Mouse (Mus musculus) left cerebral cortex, postnatal 10 days (tissue): ENCODE data around the gene Sp8. TPM values are rescaled to one million over a fixed set of nuclear protein-coding genes. Genes with fewer than 3 reads are reported as not detected.

ENCODE experiments used
- DNase-seq, 2 experiments: peaks; one replicate each; pipeline ENCODE4 v3.0.0; 2021 to 2022; ENCODE audit warnings: low spot score in 2 of 2, mixed read lengths in 1 of 2; ENCODE audit errors: extremely low spot score in 1 of 2
- intact Hi-C: fragments of 180-260 bp; cut with DNase I; formaldehyde crosslinking; loops from one replicate; pipeline ENCODE4 v1.15.1; 2025
- total RNA-seq, 2 experiments: library from RNA; stranded (reverse); gene quantifications; 2 replicates each; pipeline ENCODE4 v1.2.3; 2021

Sp8 gene
- 1 to 10 TPM; 2.5 to 4.0 TPM for total RNA-seq

DNA sequence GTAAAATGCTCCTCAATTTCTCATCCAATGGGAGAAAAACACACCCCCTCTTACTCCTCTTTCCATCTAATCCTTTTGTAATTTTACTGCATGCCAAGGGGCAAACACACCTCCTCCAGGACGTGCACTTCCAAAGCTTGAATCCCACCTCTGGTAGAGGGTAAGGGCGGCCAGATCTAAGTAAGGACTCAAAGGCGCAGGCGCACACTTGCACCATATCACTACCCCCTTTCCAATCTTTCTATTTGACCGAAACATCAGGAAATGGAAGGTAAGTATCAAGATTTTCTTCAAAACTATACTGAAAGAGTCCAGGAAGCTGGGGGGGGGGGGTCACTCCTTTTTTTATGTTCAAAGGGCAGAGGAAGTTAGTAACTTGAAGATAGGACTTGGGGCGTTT, at the start of gene Sp8:
Sp8 (plus strand) TSS at position 109 of the 400 bp plus-strand sequence.
- intact Hi-C loops: loop anchor here (10.0 kb wide), 1 partner anchor 181 kb away; no protein-coding TSS in a partner anchor
- no peak for DNase-seq

DNA sequence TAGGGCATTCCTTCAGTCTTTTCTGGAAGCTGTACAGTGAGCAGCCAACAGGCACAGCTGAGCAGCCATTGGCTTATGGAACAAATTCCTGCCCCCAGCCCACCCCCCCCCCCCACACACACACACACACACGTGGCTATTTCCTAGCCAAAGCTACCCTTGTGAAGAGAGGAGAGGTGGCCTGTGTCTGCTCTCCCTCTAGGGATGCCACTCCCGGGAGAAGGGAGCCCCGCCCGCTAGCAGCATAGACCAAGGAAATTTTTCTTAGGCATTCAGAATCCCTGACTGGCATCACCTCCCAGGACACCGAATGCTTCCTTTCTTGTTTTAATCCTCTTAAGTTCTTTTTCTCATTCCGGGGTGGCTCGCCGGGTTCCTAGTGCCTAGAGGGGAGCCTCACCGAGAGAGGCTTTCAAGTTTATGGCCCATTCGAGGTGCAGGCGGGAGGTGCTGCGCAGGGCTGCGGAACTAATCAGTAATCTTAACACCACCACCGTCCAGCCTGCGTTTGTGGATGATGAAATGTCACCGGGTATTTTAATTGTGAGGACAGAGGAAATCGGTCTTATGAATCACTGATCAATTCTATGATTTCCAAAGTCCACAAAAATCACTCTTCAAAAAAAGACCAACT, 34.7 kb upstream of the Sp8 start:
- no peak for DNase-seq
- intact Hi-C loops: no loop called here

GRCm38 (mm10) chr12:118814561-118814960, 31.6 kb upstream of the Sp8 start:
- intact Hi-C loops: no loop called here
- no peak for DNase-seq

GRCm38 (mm10) chr12:118816156-118816555, 30.0 kb upstream of the Sp8 start:
- no peak for DNase-seq
- intact Hi-C loops: no loop called here

GRCm38 (mm10) chr12:118829881-118830280, 16.2 kb upstream of the Sp8 start:
- intact Hi-C loops: no loop called here
- no peak for DNase-seq

DNA sequence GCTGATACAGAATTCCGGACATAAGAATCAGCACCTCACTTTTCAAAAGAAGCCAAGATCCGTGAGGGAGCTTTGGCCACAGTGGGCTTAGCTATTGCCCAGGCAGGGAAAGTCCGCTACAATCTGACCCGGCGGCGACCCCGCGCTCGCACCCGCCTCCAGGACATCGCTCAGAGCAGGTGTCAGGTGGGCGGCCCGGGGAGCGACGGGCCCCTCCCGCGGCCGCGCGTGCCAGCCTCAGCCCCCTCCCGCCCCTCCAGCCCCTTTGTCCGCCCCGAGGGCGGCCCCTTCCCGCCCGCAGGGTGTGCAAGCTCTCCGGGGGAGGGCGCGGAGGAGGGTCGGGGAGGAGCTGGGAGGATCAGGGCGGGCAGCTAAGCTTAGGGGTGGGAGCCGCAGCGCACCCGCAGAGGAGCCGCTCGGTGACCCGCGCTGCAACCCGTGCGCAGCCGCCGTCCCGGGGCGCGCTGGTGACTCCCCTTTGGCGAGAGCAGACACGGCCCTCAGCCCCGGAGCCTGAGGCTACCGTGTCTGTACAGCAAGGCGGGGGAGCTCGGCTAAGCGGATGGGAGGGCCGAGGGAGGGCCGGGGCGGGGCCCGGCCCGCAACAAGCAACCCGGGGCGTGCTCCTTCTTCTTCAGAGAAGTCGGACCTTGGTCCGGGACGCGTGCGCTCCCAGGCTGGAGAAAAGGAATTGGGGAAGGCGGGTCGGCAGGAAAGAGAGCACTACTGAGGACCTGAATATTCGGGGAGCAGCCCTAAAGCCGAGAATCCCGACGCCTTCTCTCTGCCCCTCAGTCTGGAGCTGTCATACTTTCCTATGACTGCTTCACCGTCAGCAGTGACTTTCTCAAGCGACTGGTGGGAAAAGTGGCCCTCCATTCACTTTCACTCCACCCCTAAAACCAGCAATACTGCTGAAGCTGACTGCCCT, 9.5 kb upstream of the Sp8 start:
- peak in 1 of 2 experiments; percentile 29 for DNase-seq
- intact Hi-C loops: no loop called here

DNA sequence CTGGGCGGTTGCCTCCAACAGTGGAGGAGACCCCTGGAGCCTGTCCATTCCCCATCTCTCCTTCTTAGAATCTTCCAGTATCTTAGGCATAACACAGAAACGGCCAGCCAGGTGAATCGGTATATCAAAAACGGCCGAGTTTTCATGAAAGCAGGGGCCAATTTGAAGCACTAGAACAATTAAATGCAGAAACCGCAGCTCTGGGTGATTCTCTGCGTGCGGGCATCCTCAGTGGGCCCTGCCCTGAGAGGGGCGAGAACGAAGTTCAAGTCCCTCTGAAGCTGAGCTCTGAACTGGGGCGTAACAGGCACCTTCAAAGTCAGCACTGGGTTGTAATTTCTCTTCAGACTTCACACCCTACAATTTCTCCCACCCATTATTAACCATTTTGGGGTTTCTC, 8.8 kb upstream of the Sp8 start:
- no peak for DNase-seq
- intact Hi-C loops: no loop called here

DNA sequence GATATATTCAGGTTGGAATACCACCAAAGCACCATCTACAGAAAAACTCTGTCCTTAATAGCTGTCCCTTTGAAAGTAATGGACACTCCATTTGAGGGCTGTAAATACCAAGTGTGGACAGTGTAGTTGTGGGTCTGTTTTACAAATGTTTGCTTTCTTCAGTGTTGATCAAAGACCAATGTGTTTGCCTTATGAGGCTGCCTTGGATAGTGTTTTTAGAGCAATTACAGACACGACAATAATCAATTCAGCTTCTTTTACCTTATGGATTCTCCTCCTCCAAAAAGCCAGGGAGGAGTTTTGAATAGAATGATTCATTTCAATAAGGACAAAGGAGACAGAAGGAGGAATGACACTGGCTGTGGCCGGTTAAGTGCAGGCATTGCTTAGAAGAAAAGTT, 7.9 kb upstream of the Sp8 start:
- no peak for DNase-seq

DNA sequence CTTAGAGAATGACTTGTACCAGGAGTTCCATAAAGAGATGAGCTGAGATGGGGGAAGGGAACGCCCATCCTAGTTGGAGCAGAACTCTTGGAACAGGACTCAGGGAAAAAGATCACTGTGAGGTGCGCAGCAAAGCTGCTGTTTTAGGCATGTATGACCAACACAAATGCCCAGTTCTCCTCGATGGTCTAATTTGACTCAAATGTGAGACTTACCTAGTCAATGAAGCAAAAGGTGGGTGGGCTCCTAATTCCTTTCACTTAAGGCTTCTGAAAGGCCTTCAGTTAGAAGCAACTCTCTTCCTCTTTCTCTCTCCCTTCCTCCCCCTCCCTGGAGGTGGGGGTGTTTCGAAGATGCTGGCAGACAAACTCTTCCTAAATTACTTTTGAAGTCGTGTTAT, 6.7 kb upstream of the Sp8 start:
- no peak for DNase-seq
- intact Hi-C loops: loop anchor here (2.0 kb wide), 1 partner anchor 13 kb away; no protein-coding TSS in a partner anchor

More for the DNA sequence above, 7.9 kb upstream of the Sp8 start:
- intact Hi-C loops: loop anchor here (2.0 kb wide), 1 partner anchor 15 kb away; no protein-coding TSS in a partner anchor

- intact Hi-C loops: loop anchor here (10.0 kb wide), 1 partner anchor 176 kb away; no protein-coding TSS in a partner anchor
- DNase-seq: no peak
Observed at GRCm38 (mm10) chr12:118840301-118840700, 5.8 kb upstream of the Sp8 start.

DNA sequence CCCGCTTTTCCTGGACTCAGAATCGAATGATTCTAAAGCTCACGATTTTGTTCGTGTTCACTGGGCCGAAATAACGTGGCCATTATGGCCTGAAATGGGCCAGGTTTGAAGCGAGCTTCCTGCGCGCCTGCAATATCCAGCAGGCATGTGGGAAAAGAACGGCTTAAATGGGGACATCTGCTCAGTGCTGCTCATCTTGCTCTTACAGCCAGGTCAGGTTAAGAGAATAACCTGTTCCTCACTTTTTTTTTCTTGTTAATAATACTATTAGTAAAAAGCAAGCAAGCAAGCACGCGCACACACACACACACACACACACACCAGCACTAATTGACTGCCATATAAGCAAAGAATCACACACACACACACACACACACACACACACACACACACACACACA, 5.3 kb upstream of the Sp8 start:
- DNase-seq: no peak
- intact Hi-C loops: loop anchor here (10.0 kb wide), 1 partner anchor 176 kb away; no protein-coding TSS in a partner anchor

DNA sequence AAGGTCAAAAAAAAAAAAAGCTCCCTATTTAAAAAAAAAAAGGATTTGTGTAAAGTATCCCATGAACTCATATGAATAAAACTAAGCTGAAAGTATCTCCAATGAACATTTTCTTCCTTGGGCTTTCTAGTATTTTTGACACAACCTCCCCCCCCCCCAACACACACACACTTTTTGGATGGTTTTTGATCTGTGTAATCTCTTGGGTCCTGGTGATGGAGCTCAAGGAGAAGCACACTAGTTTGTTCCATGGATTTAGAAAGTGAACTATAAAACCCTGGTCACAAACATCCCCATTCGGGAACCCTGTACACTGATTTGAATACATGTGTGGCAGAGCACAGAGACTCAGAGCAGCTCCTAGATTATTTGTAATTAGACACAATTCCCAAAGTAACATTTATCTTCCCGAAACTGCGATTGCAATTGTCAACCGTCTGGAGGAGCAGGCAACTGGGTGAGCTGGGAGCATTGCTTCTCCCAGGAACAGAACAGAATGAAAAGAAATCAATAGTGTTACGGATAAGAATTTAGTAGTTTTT, 4.7 kb upstream of the Sp8 start:
- DNase-seq: no peak
- intact Hi-C loops: loop anchor here (10.0 kb wide), 1 partner anchor 177 kb away; no protein-coding TSS in a partner anchor

DNA sequence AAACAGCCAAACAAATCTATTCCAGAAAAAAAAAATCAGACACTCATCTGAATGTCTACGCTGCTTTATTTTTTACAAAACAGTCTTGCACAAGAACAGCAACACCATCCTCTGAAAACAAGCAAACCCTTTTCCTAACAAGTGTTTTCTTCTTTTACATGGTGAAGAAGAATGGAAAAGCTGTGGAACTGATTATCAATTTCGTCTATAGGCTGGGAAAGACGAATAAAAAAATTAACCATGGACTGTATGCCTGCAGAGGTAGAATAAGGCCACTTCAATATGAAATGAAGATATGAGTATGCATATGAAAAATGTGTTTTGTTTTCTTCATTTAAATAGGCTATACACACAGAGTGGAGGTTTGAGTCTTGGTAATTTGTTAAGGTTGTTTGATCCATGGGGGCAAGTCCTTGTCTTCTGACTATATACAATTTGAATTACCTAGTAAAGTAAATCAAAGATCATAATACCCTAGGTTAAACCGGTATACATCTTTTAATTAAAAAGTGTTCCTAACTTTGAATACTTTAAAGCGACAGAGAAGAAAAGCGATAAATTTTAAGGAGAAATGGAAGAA, 4.1 kb upstream of the Sp8 start:
- intact Hi-C loops: loop anchor here (10.0 kb wide), 1 partner anchor 177 kb away; no protein-coding TSS in a partner anchor
- no peak for DNase-seq

DNA sequence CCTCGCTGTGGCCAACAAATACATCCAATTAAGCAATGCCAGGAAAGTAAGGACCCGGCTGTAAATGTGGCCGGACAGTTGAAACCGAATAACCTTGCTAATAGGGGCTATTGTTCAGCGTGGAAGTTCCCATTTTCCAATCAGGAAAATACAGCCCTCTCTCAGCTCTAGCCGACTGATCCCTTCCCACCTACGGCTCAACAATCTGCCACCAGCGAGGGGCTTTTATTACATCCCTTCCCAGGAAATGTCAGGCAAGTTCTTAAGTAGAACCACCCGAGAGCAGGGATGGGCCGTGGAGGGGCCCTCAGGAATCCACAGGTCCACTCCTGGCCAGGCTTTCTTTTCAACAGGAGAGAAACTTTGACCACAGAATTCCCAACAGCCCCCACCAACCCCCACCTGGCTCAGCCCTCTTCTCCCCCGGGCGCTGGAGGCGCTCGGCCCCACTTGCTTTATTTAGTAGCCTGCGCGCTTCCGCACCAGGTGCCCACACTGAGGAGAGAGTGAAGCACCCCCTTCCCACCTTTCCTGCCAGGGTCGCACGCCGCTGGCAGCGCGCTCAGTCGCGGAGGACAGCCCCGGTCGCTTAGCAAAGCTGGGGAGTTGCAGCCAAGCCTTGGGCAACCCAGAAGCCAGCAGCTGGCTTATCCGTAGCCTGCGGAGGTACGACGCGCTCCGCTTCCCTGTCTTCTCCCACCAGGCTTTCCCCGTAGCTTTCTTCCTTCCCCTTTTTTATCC, 3.3 kb upstream of the Sp8 start:
- DNase-seq: no peak
- intact Hi-C loops: loop anchor here (10.0 kb wide), 1 partner anchor 178 kb away; no protein-coding TSS in a partner anchor

- intact Hi-C loops: loop anchor here (10.0 kb wide), 1 partner anchor 179 kb away; no protein-coding TSS in a partner anchor
Observed at GRCm38 (mm10) chr12:118844111-118844510, 2.0 kb upstream of the Sp8 start.

GRCm38 (mm10) chr12:118844841-118845240, 1.3 kb upstream of the Sp8 start:
- intact Hi-C loops: loop anchor here (10.0 kb wide), 1 partner anchor 180 kb away; no protein-coding TSS in a partner anchor
- DNase-seq: no peak

More at GRCm38 (mm10) chr12:118844111-118844510, 2.0 kb upstream of the Sp8 start:
- no peak for DNase-seq

DNA sequence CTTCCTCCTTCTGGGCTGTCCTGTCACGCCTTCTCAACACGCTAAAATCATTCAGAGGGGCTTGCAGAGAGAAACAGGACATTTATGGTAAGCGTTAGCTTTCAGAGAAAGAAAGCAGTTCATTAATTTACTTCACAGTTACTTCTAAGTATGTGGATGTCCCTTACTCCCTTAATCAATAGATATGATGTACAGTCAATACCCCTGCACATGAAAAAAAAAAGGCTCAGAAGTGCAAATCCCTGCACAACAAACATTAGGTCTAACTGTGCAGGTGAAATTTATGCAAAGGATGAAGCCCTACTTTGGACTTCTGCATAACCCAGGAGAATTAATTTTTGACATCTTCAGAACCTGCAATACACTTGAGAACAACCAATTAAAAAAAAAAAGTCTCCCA, 778 bp upstream of the Sp8 start:
- intact Hi-C loops: loop anchor here (10.0 kb wide), 1 partner anchor 181 kb away; no protein-coding TSS in a partner anchor
- DNase-seq: no peak
